Mouse (Mus musculus) urinary bladder, postnatal 36 days (tissue): ENCODE data around the gene Ap1s3.
"Not testable (repeated sequence)": the region's sequence is repeated elsewhere in the genome, so short reads cannot be mapped to it uniquely, and the experiment has no call there.

Experiments used
- DNase-seq, 2 experiments: peaks; one replicate each; pipeline ENCODE4 v3.0.0; 2022; ENCODE audit warnings: low spot score in 2 of 2, mixed read lengths in 1 of 2

Gene Ap1s3

DNA sequence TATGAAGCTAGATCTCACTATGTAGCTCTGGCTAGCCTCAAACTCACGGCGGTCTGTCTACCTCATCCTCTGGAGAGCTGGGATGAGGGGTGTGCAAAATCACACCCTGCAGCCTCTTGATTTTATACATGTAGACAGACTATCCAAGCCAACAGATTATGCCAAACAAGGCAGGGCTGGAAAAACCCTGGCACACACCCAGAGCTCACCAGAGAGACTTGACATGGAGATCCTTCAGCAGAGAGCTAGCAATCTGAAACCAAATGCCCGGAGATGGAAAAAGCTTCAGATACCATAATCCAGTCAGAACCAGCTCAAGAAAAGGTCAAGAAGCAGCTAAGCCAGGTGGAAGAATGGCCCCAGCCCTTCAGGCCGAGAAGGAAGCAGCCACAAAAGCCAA lies 6.9 kb downstream of the Ap1s3 start:
- DNase-seq, result no peak

- DNase-seq, result no peak
Observed at GRCm38 (mm10) chr1:79659598-79659997, 12.2 kb downstream of the Ap1s3 start.

DNA sequence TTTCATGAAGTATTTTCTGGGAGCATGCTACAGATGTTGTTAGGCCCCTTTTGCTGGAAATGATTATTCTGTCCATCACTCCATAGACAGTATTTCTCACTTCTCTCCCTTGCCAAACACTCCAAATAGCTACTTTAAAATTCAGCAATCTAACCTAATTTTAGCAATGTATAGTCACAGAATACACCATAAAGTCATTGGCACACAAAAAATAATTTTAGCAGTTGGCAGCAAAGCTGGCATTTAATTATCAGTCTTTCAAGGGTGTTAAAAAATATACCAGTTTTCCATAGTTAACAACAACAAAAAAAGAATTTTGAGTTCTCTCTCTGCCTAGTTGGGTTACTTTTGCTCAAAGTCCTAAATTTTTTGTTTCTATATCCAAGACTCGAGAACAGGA lies 14.4 kb downstream of the Ap1s3 start:
- DNase-seq, result no peak

DNA sequence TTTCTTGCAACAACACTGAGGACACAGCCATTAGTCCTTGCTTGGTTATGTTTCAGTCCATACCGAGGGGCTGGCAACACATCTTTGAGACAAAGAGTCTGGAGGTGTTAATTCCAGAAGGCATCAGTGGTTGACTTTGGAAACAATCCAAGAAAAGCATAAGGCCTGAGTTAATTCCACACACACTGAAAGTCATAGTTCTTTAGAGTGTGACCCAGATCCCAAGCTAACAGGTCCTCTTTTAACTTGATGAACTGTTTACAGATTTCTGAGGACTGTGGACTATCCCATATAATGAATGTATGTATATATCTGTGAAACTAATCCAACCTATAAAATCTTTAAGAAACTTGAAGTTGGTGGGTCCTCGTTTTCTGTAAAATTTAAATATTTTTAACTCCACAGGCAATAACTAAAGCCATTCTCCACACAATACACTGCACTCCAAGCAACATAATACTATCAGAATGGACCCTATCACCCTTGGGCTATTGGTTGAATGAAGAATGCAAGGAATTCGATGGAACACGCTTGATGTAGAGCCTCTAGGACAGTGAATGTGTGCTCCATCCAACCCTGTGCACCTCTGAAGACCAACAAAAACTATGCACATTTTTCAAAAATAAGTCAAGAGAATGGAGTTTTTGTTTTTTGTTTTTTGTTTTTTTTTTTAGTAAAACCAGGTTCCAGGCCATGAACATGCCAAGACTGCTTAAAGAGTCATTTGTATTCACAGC lies 15.8 kb downstream of the Ap1s3 start:
- DNase-seq, result no peak

DNA sequence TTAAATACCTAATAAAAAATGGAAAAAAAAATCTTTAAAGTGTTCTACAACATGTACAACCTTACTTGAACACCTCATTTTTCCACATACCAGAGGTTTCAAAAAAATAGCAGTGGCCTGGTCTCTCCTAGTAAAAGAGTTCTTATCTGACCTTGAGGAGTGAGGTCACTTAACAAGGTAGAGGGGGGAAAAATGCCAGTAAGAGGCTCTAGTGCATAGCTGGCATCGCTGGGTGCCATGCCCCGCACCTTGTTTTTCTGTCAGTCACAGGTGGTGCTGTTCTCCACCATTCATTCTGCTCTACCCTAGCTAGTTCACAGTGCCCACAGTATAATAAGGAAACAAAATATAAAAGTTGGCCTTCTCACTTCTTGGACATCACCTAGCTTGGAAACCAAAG lies 16.8 kb downstream of the Ap1s3 start:
- no peak for DNase-seq

DNA sequence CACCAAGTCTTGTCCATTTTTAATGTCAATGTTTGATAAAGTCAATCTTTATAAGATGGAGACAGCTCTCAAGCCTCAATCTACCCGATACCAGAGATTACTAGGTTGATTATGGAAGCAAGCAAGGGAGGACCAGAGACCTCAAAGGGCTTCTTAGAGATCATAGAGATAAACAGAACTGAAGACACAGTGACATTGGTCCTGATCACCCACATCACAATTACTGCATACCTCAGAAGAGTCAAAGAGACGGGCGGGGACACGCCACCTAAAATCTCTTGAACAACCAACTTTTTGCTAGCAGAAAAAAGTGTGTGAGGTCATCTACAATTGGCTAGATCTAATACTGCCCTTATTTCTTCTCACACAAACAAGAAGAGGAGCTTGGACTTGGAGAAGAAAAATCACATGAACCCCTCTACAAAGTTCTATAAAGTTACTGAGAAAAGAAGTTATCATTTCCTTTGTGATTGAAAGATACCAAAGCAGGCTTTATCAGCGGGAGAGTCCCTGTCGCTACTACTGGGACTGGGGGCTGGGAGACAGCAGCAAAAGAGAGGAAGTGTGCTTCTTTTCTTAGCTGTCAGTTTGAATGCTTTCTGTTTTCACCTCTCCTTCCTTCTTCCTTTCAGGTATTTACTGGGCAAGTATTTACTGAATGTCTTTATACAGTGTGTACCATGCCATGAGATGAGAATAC lies 28.2 kb downstream of the Ap1s3 start:
- DNase-seq, result no peak

- no peak for DNase-seq
Observed at GRCm38 (mm10) chr1:79642680-79643079, 29.1 kb downstream of the Ap1s3 start.

- no peak for DNase-seq
Observed at GRCm38 (mm10) chr1:79641355-79641754, 30.4 kb downstream of the Ap1s3 start.

GRCm38 (mm10) chr1:79640151-79640550 lies 31.6 kb downstream of the Ap1s3 start:
- peak; percentile 57 to 60 for DNase-seq

DNA sequence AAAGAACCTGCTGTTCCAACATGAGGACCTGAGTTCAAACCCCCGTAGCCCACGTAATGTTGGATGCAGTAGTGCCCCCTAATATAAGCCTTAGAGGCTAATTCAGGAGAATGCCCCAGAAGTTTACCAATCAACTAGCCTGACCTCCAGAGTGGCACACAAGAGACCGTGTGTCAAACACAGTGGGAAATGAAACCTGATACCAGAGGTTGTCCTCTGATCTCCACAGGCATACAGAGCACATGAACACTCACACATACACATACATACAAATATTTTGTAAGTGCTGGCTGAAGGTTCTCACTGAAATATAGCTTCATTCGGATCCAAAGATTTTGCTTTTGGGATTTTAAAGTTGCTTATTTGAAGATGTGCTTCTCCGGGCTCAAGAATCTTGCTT lies 32.1 kb downstream of the Ap1s3 start:
- DNase-seq, result no peak

DNA sequence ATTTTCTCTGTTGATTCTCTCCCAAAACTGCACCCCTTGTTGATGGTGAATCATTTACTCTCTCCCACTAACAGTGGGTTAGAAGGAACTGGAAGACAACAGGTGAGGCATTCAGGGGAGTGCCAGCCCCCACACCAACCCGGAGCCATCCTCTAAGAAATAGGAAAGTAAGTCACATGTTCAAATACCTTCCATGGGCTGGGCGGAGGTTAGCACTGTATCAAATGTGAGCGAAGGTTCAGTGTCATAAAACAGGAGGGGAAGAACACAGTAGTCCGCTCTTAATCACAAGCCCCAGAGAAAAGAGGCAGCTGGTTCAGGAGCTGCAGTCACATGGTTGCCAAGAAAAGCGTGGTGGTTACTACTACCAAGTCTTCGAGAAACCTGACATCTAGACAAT lies 32.7 kb downstream of the Ap1s3 start:
- DNase-seq, result no peak

DNA sequence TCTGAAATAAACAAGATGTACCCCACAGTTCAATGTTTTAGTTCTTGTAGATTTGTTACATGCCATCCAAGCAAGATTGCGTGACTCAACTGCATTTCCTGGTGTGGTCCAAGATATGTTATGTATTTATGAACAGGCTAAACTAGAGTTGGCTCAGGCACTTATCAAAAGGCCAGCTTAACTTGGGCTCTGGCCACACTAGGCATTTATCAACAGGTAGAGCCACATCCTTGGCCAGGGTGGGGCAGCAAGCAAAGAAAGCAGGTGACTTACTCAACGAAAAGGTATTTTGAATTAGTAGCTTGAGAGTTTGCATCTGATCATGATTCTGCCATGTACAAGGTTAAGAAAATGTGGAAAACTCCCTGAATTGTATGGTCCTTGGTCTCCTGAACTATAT lies 34.0 kb downstream of the Ap1s3 start:
- peak; percentile 60 to 66 for DNase-seq

- no peak for DNase-seq
Observed at GRCm38 (mm10) chr1:79631521-79631920, 40.3 kb downstream of the Ap1s3 start.

DNA sequence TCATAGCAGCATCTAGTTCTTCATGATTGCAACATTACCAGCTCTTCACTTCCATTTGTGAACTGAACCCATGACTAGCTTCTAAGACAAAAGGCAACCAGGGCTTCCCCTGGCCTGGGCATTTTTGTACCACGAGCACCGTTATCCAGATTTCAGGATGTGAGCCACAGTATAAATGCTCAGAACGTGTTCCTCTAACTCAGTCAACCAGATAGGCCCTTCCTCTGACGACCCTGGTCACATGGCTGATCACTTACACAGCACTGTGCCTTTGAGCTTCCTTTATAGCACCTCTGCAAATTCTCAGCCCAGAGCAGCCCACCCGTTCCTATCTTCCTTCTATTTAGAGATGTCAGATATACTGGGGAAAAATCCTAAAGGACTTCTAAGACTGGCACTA lies 42.0 kb downstream of the Ap1s3 start:
- DNase-seq, result no peak

DNA sequence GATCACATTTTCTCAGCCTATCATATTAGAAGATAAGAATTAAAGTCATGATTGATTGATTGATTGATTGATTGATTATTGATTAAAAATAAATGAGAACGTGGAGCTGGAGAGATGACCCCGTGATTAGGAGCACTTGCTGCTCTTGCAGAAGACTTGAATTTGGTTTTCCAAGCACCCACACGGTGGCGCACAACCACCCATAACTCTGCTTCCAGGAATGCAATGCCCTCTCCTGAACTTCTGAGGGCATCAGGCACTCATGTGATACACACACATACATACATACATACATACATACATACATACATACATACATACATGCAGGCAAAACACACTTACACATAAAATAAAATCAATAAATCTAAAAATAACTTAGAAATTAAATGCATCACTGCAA lies 45.6 kb downstream of the Ap1s3 start:
- no peak for DNase-seq

- DNase-seq, result no peak
Observed at GRCm38 (mm10) chr1:79619434-79619833, 52.3 kb downstream of the Ap1s3 start.

- no peak for DNase-seq
Observed at GRCm38 (mm10) chr1:79616492-79616891, 55.3 kb downstream of the Ap1s3 start.

- DNase-seq, result no peak
Observed at GRCm38 (mm10) chr1:79614456-79614855, 57.3 kb downstream of the Ap1s3 start.

- not testable (repeated sequence) for DNase-seq
Observed at GRCm38 (mm10) chr1:79611271-79611670, 60.5 kb downstream of the Ap1s3 start.

GRCm38 (mm10) chr1:79608856-79609255 lies 62.9 kb downstream of the Ap1s3 start:
- not testable (repeated sequence) for DNase-seq

- no peak for DNase-seq
Observed at GRCm38 (mm10) chr1:79602500-79602899, 69.3 kb downstream of the Ap1s3 start.

GRCm38 (mm10) chr1:79598385-79599178 lies 73.2 kb downstream of the Ap1s3 start:
- DNase-seq, result no peak
